Mouse (Mus musculus) liver (tissue): Measurements from ENCODE around the gene Barhl2.

Experiments used
- DNase-seq: peaks from one replicate; pipeline ENCODE4 v3.0.0-alpha.2; 2020; ENCODE audit warnings: mixed read lengths

The Barhl2 gene

GRCm38 (mm10) chr5:106454411-106455105, 3.4 kb downstream of the Barhl2 start:
- DNase-seq = no peak

- DNase-seq = no peak
These were observed 4.1 kb downstream of the Barhl2 start for GRCm38 (mm10) chr5:106453886-106454321.

GRCm38 (mm10) chr5:106453181-106453885, 4.6 kb downstream of the Barhl2 start:
- DNase-seq = peak; percentile 18

- no peak for DNase-seq
These were observed 5.3 kb downstream of the Barhl2 start for GRCm38 (mm10) chr5:106452686-106453085.

- DNase-seq = no peak
These were observed 6.1 kb downstream of the Barhl2 start for GRCm38 (mm10) chr5:106451681-106452440.

GRCm38 (mm10) chr5:106450426-106451160, 7.4 kb downstream of the Barhl2 start:
- no peak for DNase-seq

- no peak for DNase-seq
These were observed 8.1 kb downstream of the Barhl2 start for GRCm38 (mm10) chr5:106449720-106450425.

- DNase-seq = no peak
These were observed 9.2 kb downstream of the Barhl2 start for GRCm38 (mm10) chr5:106448798-106449125.

GRCm38 (mm10) chr5:106447951-106448797, 9.8 kb downstream of the Barhl2 start:
- DNase-seq = no peak

- no peak for DNase-seq
These were observed 10.7 kb downstream of the Barhl2 start for GRCm38 (mm10) chr5:106447091-106447820.

GRCm38 (mm10) chr5:106446593-106446992, 11.4 kb downstream of the Barhl2 start:
- no peak for DNase-seq

- no peak for DNase-seq
These were observed 12.3 kb downstream of the Barhl2 start for GRCm38 (mm10) chr5:106445681-106446080.

GRCm38 (mm10) chr5:106438916-106439315, 19.1 kb downstream of the Barhl2 start:
- DNase-seq = no peak

GRCm38 (mm10) chr5:106426069-106426468, 31.9 kb downstream of the Barhl2 start:
- no peak for DNase-seq

- no peak for DNase-seq
These were observed 37.1 kb downstream of the Barhl2 start for GRCm38 (mm10) chr5:106420871-106421270.

GRCm38 (mm10) chr5:106420370-106420769, 37.6 kb downstream of the Barhl2 start:
- no peak for DNase-seq

- DNase-seq = peak; percentile 11
These were observed 40.8 kb downstream of the Barhl2 start for GRCm38 (mm10) chr5:106417210-106417609.

GRCm38 (mm10) chr5:106416550-106416949, 41.4 kb downstream of the Barhl2 start:
- no peak for DNase-seq

- DNase-seq = no peak
These were observed 42.2 kb downstream of the Barhl2 start for GRCm38 (mm10) chr5:106415734-106416133.

GRCm38 (mm10) chr5:106402761-106403160, 55.2 kb downstream of the Barhl2 start:
- no peak for DNase-seq
